Mouse (Mus musculus): Measurements from ENCODE around the gene Zdhhc14.

Gene Zdhhc14

DNA sequence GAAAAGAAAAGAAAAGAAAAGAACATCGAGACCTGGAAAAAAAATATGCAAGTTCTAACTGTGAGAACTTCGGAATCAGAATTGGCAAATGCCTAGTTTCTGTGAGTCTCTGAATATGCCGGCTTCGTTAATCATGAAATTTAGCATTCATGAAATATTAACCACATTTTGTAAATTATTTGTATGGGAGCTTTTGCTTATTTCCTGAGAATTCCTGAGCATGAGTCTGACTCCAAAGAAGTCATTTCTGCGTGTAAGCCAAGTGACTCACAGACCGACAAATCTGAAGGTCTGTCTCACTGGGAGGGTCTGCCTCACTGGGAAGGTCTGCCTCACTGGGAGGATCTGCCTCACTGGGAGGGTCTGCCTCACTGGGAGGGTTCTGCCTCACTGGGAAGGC lies 248.7 kb downstream of the Zdhhc14 start:
- no peak for DNase-seq (ENCODE audit: low spot score)

DNA sequence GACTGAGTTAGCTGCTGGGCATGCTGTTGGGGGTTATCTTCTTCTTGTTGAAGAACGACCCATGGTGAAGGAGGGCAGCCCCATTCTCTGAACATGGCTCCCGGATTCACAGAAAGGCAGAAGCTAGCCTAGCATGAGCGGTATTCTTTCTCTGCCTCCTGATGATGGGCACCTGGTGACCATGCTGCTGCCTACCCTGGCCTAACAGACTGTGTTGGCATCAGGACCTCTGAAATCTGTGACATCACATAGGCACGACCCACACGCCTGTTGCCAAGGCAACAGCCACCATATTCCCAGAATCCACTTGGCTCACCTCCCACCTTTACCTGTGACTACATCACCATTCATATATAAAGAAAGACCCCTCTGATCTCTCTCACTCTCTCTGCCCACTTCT lies 251.7 kb downstream of the Zdhhc14 start:
- DNase-seq (ENCODE audit: low spot score): no peak

- no peak for DNase-seq (ENCODE audit: low spot score)
Observed at GRCm38 (mm10) chr17:5746378-5746777, 254.0 kb downstream of the Zdhhc14 start.

DNA sequence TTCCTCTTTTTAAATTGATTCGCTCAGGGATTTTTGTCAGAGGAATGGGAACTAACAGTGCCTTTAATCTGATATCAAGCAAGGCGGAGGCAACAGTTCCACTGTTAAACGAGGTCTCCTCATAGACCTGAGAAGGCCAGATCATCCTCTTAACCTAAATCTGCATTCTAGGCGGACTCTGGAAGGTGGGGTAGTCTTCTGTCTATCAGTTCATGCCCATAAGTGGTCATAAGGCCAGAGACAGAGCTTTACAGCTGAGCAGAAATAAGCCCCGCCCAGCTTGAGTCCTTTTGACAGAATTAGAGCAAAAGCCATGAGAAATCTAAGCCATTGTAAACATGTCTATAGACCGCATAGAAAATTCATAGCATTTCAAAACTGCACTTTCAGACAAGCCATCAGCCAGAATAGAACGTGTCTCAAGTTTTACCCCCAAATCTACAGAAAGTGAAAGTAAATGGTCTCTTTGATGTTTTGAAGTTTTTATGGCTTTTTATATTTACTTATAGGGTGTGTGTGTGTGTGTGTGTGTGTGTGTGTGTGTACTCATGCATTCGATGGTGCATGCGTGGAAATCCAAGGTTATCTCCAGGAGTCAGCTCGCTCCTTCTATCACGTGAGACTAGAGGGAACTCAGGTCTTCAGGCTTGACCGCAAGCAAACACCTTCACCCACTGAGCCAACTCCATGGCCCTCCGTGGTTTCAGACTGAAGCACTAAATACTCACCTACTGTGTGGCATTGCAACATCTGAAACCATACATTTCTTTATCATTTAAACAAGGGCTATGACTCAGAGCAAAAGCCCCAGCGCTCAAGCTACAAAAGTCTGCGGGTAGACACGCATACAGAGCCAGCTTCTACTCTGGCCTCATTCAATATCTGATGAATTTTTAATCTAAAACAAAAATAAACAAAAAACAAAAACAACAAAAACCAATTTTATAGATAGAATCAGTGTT lies 255.5 kb downstream of the Zdhhc14 start:
- DNase-seq (ENCODE audit: low spot score): no peak

DNA sequence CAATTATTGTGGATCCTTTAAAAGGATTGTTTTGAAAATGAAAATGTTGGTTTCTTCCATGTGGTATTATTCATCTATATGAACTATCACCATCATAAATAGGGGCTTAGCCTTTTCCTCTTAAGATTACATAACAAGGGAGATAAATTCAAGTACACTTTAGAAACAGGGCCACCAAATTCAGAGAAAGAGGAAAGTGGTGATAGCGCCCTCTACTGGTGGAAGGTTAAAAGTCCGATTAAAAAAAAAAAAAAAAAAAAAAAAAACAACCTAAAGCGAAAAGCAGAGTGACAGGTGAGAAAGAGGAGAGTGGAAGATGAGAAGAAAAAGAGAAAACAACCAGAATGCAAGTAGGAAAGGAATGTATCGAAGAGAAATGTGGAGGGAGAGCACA lies 256.1 kb downstream of the Zdhhc14 start:
- peak; percentile 60 for DNase-seq (ENCODE audit: low spot score)

DNA sequence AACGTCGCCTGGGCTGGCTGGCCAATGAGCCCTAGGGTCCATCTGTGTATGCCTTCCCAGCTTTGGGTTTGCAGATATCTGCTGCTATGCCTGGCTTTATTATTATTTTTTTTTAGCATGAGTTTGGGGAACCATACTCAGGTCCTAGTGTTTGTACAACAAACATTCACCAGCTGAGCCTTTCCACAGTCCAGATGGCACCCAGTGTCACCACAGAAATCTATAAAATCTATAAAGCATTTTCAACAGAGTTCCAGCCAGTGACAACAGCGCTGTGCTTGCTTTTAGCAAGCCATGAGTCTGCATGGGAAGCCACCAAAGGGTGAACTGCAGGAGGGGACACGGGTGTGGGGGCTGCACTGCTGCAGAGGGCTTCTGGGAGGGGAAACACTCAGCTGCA lies 257.9 kb downstream of the Zdhhc14 start:
- DNase-seq (ENCODE audit: low spot score): no peak

- no peak for DNase-seq (ENCODE audit: low spot score)
Observed at GRCm38 (mm10) chr17:5751066-5751465, 258.7 kb downstream of the Zdhhc14 start.

- no peak for DNase-seq (ENCODE audit: low spot score)
Observed at GRCm38 (mm10) chr17:5752322-5752715, 260.0 kb downstream of the Zdhhc14 start.

- DNase-seq (ENCODE audit: low spot score): peak; percentile 93
Observed at GRCm38 (mm10) chr17:5752716-5753585, 260.6 kb downstream of the Zdhhc14 start.

DNA sequence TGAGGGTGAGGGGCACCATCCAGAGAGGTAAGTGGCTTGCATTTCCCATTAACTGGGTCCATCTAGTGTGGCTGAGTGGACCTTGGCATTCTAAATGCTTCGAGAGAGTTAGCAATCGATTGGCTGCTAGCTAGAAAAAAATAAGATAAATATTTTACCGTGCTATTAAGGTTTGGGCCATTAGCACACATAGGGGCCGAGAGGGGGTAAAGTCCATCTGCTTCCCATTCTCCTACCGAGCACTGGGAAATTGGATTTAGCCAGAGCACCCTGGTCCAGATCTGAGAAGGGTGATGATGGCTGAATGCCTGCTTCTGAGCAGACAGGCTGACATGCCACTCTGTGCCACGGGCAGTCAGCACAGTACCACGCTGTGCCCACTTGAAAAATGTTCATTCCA lies 263.1 kb downstream of the Zdhhc14 start:
- DNase-seq (ENCODE audit: low spot score): no peak

DNA sequence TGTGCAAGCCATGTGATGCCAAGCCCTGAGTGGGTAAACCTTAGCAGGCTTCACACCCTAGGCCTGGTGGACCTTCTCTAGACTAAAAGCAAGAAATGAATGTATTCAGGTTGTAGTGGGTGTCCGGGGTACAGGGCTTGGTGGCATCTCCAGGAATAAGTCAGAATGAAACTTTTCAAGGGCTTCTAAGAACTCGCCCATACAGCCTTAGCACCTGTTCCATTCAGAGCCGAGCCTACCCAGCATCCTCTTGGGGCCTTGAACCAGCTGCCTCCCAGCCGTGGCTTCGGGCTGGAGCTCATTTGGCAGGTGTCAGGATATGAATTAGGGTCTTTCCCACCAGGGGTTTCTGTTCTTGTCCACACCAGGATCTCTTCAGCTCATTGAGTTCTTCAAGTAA lies 263.7 kb downstream of the Zdhhc14 start:
- no peak for DNase-seq (ENCODE audit: low spot score)

GRCm38 (mm10) chr17:5756855-5757254 lies 264.5 kb downstream of the Zdhhc14 start:
- DNase-seq (ENCODE audit: low spot score): peak; percentile 66

DNA sequence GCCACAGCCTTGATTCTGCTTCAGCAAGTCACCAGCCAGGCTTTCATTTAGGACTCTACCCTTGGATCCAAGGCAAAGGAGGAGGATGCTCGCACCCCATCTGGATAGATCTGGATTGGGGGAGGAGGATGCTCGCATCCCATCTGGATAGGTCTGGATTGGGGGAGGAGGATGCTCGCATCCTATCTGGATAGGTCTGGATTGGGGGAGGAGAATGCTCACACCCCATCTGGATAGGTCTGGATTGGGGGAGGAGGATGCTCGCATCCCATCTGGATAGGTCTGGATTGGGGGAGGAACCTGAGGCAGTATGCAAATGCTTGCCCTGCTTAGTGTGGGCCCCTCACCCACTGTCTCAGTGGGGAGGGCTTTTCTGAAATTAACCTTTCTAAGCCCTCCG lies 271.4 kb downstream of the Zdhhc14 start:
- no peak for DNase-seq (ENCODE audit: low spot score)

DNA sequence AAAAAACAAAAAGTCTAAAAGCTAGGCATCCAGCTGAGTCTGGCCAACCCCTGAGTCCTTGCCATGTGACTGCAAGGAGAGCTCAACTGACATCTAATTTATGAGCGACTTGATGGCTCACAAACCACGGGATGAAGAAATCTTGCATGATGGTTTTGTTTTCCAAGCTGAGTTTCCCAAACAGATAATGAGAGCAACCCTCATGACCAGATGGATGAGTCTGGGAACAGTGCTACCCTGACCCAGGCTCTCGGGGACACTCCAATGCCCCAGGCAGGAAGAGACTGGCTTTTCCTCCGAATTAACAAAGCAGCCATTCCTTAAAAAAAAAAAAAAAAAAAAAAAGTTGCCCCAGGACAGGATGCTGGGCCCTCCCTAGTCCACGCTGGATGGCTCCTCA lies 271.9 kb downstream of the Zdhhc14 start:
- DNase-seq (ENCODE audit: low spot score): no peak

DNA sequence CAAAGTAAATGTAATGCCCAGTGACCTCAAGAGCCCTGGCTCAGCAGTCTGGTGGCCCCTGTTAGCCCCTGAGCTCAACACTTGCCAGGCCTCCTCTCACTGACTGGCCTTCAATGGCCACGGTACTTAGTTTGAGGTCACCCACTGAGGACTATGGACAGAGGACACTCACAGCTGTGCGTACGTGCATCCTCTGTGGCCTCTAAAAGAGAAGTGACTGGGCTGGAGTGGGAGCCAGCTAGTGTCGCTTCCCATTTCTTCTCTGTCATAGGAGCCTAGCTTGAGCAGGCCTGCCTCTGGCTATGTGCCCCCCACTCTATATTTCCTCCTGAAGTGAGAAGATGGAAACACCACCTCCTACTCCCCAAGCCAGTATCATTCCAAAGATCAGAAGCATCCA lies 273.4 kb downstream of the Zdhhc14 start:
- no peak for DNase-seq (ENCODE audit: low spot score)

DNA sequence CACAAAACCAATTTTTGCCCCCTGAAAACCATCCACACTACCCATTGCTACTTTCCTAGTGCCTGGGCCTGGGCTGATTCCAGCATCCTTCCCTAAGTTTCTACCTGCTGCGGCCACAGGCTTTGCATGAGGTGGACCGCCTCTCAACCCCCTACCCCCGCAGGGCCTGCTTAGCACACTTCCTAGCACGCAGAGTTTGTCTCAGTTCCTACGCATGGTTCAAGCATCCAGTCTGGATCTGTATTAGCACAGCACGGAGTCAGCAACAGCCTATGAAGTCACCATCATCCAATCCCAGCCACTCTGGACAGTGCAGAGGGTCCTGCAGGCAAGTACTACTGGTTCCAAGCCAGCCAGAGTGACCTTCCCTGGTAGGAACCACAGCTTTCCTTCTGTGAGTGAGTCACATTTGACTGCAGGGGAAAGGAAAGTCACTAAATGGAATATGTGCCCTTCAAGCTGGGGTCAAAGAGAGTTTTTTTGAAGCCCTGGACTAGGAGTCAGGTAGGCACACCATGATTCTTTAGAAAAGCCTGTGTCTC lies 275.9 kb downstream of the Zdhhc14 start:
- no peak for DNase-seq (ENCODE audit: low spot score)

- no peak for DNase-seq (ENCODE audit: low spot score)
Observed at GRCm38 (mm10) chr17:5768810-5769520, 276.6 kb downstream of the Zdhhc14 start.

DNA sequence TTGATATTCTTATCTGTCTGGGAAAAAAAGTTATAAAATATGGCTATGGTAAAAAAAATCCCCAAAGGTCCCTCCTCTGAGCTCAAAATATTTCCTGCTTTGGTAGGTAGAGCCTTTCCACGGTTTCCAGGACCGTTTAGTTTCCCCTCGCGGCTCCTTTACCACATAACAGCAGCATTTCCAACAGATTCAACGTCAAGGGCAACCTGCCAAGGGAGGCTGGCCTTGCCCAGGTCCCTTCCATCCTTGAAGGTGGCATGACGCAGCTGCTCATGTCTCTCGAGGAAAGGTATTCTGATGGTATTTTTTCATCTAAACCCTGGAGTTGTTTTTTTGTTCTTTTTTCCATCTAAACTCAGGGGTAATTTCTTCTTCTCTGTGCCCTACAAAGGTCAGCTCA lies 277.4 kb downstream of the Zdhhc14 start:
- DNase-seq (ENCODE audit: low spot score): peak; percentile 82

DNA sequence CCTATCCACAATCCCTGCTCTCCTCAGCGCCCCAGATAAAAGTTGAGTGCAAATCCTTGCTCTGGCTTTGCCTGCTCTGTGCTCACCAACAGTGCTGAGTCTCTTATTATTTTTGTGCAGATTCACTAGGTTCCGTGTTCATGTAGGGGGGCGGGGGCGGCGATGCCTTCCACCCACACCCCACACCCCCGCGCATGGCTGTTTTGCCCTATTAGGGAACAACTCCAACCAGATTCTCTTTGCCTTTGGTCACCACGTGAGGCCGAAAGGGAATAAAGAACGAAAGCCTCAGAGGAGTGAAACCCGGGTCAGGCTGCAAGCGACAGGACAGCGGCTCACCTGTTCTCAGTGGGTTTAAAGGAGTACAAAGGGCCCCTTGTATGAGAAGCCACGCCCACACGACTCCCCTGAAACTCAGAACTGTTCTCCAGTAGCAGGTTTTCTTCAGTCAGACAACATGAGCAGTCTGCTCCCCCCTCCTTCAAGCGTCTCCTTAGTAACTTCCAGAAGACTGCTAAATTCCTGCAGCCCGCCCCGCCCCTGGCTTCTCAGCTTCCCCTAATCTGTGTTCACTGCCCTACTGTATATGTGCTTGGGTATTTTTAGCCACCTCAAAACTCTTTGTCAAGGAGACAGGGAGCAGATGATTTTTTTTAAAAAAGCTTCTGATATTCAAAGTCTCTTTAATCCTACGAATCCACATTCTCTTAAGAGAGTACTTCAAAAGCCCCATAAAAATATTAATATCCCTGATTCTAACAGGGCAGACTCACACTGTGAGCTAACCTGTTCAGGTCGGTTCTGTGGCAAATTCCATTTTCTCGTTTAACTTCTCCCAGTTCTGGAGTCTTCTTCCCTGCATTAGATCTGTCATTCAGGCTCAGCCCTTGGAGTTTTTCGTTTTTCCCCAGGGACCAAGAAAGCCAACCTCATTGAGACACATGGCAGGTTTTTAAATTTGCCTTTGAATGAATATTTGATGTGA lies 278.2 kb downstream of the Zdhhc14 start:
- DNase-seq (ENCODE audit: low spot score): peak; percentile 84

- no peak for DNase-seq (ENCODE audit: low spot score)
Observed at GRCm38 (mm10) chr17:5780213-5780975, 288.0 kb downstream of the Zdhhc14 start.

All from testis, postnatal 10 days (tissue).